Mouse (Mus musculus) brain, embryonic 14.5 days (tissue): Measurements from ENCODE around the gene Fmnl2.

Experiments
- CTCF ChIP-seq: fragments of 200-500 bp; IDR thresholded peaks from 2 replicates; pipeline ENCODE4 v1.5.1; 2012; ENCODE audit warnings: inconsistent platforms, mild to moderate bottlenecking, moderate library complexity, borderline replicate concordance; ENCODE audit not compliant: insufficient read depth, insufficient read length; ENCODE audit errors: extremely low read depth
- POLR2A ChIP-seq: fragments of 200-500 bp; IDR thresholded peaks from 2 replicates; pipeline ENCODE4 v1.6.1; 2012; ENCODE audit warnings: mild to moderate bottlenecking, inconsistent platforms, borderline replicate concordance; ENCODE audit not compliant: poor library complexity, insufficient read depth, insufficient read length, severe bottlenecking; ENCODE audit errors: extremely low read depth

DNA sequence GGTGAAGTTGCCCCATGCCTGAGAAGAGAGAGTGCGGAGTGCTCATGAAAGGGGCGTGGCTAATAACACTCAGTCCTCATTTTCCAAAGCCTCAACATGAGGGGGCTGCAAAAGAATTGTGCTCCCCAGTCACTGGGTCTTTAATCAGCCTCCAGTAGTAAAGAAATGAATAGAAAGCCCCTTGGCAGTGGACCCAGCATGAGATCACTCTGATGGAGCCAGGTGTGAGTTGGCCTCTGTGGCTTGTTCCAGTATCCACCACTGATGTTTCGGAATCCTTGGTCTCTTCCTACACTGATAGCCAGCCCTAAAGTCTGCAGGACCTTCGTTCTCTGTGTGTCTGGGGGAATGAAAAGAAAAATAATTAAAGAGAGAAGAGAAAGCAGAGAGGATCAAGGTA is 224.4 kb downstream of the Fmnl2 start:
- TF ChIP-seq CTCF: no peak
- no peak for TF ChIP-seq POLR2A
